Mouse (Mus musculus): Measurements from ENCODE around the gene Cfdp1.

- TF ChIP-seq CTCF (IDR thresholded peaks at IDR 0.05; ENCODE audit: borderline replicate concordance, insufficient read depth, low read length) (no peak), POLR2A (IDR thresholded peaks at IDR 0.05; ENCODE audit: low read depth, low read length) (no peak)
Measured at GRCm38 (mm10) chr8:111821199-111821598, 32.9 kb downstream of the Cfdp1 start.
